Mouse (Mus musculus): ENCODE results near the gene Fam3c. TPM values are rescaled to one million over a fixed set of nuclear protein-coding genes. Genes with fewer than 3 reads are reported as not detected.

Gene Fam3c
- total RNA-seq (2021): 100 to 1,000 TPM; 111 to 126 TPM

GRCm38 (mm10) chr6:22356086-22356507 lies at the start of gene Fam3c:
TSS of gene Fam3c (minus strand) at chr6:22356243.
- intact Hi-C loops (cut with DNase I): no loop called here
- DNase-seq (ENCODE audit: extremely low spot score in 1 of 2, low spot score in 2 of 2): peak; percentile 90 to 96

GRCm38 (mm10) chr6:22405021-22405420 lies 49.0 kb upstream of the Fam3c start:
- DNase-seq (ENCODE audit: extremely low spot score in 1 of 2, low spot score in 2 of 2): no peak
- intact Hi-C loops (cut with DNase I): no loop called here

GRCm38 (mm10) chr6:22403736-22404135 lies 47.7 kb upstream of the Fam3c start:
- DNase-seq (ENCODE audit: extremely low spot score in 1 of 2, low spot score in 2 of 2): no peak
- intact Hi-C loops (cut with DNase I): no loop called here

DNA sequence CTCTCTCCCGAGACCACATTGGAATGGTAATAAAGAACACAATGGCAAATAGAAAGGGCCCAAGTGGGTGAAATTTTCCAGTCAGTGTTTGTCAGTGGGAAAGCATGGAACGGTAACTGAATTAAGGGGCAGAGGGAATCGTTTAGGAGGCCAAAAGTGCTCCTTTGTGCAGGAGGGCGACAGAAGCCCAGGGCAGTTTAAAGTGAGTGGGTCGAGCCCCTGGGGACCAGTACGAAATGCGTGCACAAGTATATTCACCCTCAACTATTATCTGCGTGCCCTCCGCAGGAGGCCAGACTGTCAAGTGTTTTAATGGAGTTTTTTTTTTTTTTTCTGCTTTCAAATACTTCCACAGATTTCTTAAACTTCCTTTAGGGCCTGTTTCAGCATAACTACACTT lies 47.3 kb upstream of the Fam3c start:
- intact Hi-C loops (cut with DNase I): no loop called here
- DNase-seq (ENCODE audit: extremely low spot score in 1 of 2, low spot score in 2 of 2): no peak

DNA sequence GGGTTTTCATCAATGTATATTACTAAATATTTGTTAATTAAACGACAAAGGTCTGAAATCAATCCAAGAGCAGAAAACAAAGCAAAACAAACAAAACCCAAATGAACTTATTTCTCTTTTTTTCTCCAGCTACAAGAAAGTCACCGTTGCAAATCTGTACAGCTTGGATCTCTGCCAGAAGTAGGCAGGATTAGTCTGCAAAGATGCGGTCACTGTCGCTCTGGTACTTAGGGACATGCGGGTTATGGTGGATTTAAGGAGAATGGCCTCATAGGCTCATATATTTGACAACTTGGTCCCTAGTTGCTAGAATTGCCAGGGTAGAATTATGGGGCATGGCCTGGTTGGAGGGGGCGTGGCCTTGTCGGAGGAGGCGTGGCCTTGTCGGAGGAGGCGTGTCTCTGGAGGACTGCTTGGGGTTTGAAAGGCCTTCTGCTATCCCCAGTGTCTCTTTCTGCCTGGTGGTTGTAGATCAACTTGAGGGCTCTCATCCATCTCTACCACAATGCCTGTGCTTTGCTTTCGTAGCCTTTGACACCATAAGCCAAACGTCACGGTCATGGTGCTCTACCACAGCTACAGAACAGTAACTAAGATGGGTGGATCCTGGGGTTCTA lies 46.6 kb upstream of the Fam3c start:
- intact Hi-C loops (cut with DNase I): no loop called here
- DNase-seq (ENCODE audit: extremely low spot score in 1 of 2, low spot score in 2 of 2): no peak

GRCm38 (mm10) chr6:22402037-22402436 lies 46.0 kb upstream of the Fam3c start:
- no peak for DNase-seq (ENCODE audit: extremely low spot score in 1 of 2, low spot score in 2 of 2)
- intact Hi-C loops (cut with DNase I): no loop called here

DNA sequence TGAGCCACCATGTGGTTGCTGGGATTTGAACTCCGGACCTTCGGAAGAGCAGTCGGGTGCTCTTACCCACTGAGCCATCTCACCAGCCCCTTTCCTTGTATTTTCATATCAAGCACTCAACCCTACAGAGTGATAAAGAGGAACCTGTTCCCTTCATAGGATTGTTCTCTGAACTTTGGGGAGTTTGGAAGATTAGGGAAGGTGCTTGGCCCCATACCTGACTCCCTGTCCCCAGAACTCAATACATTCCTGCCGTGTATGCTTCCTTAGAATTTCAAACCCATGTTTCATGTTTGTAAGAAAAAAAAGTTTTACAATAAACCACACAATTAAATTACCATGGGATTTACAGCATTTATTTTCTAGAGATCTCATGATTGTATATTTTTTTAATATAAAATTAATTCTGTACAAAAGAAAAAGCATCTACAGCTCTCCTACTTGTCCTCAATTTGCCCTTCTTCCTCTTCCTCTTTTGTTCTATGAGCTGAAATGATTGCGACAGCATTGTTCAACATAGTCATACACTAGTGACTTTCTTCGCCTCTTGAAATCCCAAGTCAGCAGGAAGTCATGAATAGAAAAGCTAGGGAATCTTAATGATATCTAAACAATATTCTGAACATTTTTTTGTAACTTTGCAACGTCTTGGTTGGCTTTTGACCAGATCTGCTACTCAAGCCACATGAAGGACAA lies 42.2 kb upstream of the Fam3c start:
- intact Hi-C loops (cut with DNase I): no loop called here

DNA sequence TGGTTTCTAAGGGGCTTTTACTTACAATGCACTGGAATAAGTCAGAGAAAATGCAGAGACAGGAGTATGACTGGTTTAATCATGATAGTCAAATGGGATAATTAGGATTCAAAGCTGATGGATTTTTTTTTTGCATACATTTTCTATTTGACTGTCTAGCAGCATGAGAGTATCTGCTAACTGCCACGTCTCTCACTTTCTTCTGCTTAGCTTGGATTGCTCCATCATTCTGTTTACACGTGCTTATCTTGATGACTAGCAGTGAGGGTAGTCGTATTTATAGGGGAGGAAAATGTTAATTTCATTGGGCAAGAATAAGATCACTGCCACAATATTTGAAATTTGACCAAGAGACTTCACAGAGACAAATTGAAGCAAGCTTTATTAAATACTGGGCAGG lies 39.2 kb upstream of the Fam3c start:
- intact Hi-C loops (cut with DNase I): no loop called here
- DNase-seq (ENCODE audit: extremely low spot score in 1 of 2, low spot score in 2 of 2): no peak

More for the DNA sequence above, 42.2 kb upstream of the Fam3c start:
- DNase-seq (ENCODE audit: extremely low spot score in 1 of 2, low spot score in 2 of 2): no peak

DNA sequence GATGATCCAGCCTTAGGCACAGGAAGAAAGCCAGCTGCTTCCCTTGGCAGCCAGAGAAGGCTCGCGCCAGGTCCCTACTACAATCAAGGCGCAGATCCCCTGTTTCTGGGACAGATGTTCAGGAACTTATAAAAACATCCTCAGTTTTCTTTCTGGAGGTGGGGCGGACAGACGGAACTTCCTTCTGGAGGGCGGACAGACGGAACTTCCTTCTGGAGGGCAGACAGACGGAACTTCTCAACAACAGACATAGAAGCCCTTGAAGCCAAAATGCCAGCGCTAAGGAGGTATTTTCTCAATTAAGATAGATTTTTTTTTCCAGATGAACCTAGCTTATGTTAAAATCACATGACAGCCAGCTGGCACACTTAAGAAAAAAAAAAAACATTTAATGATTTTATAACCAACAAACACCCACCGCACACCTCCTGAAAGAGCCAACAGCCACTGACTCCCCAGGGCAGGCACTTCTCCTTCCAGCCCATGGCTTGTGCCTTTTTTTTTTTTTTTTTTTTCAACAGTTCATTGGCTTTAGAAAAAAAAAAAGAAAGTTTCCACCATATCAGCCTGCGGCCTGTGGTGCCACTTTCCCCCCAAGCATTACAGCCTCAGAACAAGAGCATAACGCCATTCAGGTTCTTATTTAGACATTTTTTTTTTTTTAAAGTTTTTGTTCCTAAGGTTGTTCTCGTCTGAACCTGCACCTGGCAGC lies 34.8 kb upstream of the Fam3c start:
- DNase-seq (ENCODE audit: extremely low spot score in 1 of 2, low spot score in 2 of 2): no peak
- intact Hi-C loops (cut with DNase I): no loop called here

GRCm38 (mm10) chr6:22385254-22385870 lies 29.3 kb upstream of the Fam3c start:
- intact Hi-C loops (cut with DNase I): no loop called here
- DNase-seq (ENCODE audit: extremely low spot score in 1 of 2, low spot score in 2 of 2): no peak

GRCm38 (mm10) chr6:22380269-22380668 lies 24.2 kb upstream of the Fam3c start:
- no peak for DNase-seq (ENCODE audit: extremely low spot score in 1 of 2, low spot score in 2 of 2)
- intact Hi-C loops (cut with DNase I): no loop called here

- intact Hi-C loops (cut with DNase I): loop anchor here (5.0 kb wide), 1 partner anchor 32 kb away; no protein-coding TSS in a partner anchor
- DNase-seq (ENCODE audit: extremely low spot score in 1 of 2, low spot score in 2 of 2): no peak
Measured at GRCm38 (mm10) chr6:22379831-22380230, 23.8 kb upstream of the Fam3c start.

- no peak for DNase-seq (ENCODE audit: extremely low spot score in 1 of 2, low spot score in 2 of 2)
- intact Hi-C loops (cut with DNase I): loop anchor here (5.0 kb wide), 1 partner anchor 34 kb away; no protein-coding TSS in a partner anchor
Measured at GRCm38 (mm10) chr6:22378462-22378861, 22.4 kb upstream of the Fam3c start.

DNA sequence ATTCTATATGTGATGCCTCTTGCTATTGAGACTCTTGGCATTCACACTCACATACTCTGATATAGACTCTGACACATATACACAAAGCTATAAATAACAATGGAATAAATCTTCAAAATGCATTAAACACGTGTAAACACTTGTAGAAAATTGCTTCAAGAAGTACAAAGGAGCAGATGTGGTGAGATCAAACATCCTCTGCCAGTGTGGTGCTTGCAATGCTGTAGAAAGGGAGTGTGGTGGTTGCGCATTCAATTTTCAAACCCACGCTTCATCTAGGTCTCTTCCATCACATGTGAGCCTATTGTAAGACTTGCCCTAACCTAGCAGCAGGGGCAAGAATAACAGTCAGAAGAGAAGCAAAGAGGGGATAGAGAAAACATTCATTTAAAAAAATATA lies 18.7 kb upstream of the Fam3c start:
- no peak for DNase-seq (ENCODE audit: extremely low spot score in 1 of 2, low spot score in 2 of 2)
- intact Hi-C loops (cut with DNase I): loop anchor here (5.0 kb wide), 1 partner anchor 38 kb away; no protein-coding TSS in a partner anchor

GRCm38 (mm10) chr6:22373476-22373875 lies 17.4 kb upstream of the Fam3c start:
- no peak for DNase-seq (ENCODE audit: extremely low spot score in 1 of 2, low spot score in 2 of 2)
- intact Hi-C loops (cut with DNase I): no loop called here

DNA sequence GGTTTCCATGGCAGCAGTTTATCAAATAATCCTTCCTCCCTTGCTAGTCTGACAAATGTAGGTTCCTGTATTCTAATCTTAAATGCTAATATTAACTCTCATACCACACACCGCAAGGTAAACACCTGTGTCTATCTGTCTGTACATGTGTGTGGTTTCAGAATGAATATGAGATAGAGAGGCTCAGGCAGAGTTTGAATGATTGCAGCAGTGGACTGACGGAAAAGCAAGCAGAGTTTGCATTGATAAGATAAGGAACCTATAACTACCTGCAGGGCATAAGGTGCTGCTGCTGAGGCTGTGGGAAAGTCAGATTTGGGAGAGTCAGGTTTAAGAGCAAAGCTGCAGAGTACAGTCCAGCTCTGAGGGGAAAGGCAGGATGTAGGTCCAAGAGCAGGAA lies 10.9 kb upstream of the Fam3c start:
- intact Hi-C loops (cut with DNase I): no loop called here
- no peak for DNase-seq (ENCODE audit: extremely low spot score in 1 of 2, low spot score in 2 of 2)

- no peak for DNase-seq (ENCODE audit: extremely low spot score in 1 of 2, low spot score in 2 of 2)
- intact Hi-C loops (cut with DNase I): no loop called here
Measured at GRCm38 (mm10) chr6:22363590-22363989, 7.5 kb upstream of the Fam3c start.

GRCm38 (mm10) chr6:22361941-22362340 lies 5.9 kb upstream of the Fam3c start:
- DNase-seq (ENCODE audit: extremely low spot score in 1 of 2, low spot score in 2 of 2): no peak
- intact Hi-C loops (cut with DNase I): no loop called here

- no peak for DNase-seq (ENCODE audit: extremely low spot score in 1 of 2, low spot score in 2 of 2)
- intact Hi-C loops (cut with DNase I): no loop called here
Measured at GRCm38 (mm10) chr6:22359019-22359418, 3.0 kb upstream of the Fam3c start.

Measured in left cerebral cortex, postnatal 10 days (tissue).